Mouse (Mus musculus): ENCODE measurements at regions not wholly inside any gene's neighbourhood (a gene's known extent, or its start where the extent isn't known, plus 50 kb on each side); places are given as distances from the start of the nearest gene placed in this dataset.

DNA sequence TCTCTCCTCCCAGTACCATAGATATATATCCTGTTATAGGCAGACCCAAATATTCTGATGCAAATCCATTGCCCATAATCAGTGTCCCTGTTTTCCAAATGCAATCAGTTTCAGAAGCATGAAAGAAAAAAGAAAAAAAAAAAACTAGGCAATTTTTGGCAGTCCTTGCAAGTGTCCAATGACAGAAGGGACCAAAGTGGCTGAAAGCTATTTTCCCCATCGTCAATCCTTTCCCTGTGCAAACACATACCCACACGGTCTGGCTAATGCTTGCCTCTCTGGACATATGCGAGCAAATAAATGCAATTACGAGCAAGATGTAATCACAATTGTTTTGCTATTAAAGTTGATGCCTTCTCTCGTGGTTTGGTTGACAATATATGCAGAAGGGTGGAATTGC lies 288.9 kb upstream of the Dynlrb2 start:
- TF ChIP-seq FLI1 (IDR thresholded peaks at IDR 0.05; ENCODE audit: low read length): no peak
- TF ChIP-seq GATA1 (IDR thresholded peaks at IDR 0.05; ENCODE audit: borderline replicate concordance, low read length): no peak
